Mouse (Mus musculus): ENCODE results near the gene Tmub1.
"Not testable (repeated sequence)": the region's sequence is repeated elsewhere in the genome, so short reads cannot be mapped to it uniquely, and the experiment has no call there.

The Tmub1 gene

DNA sequence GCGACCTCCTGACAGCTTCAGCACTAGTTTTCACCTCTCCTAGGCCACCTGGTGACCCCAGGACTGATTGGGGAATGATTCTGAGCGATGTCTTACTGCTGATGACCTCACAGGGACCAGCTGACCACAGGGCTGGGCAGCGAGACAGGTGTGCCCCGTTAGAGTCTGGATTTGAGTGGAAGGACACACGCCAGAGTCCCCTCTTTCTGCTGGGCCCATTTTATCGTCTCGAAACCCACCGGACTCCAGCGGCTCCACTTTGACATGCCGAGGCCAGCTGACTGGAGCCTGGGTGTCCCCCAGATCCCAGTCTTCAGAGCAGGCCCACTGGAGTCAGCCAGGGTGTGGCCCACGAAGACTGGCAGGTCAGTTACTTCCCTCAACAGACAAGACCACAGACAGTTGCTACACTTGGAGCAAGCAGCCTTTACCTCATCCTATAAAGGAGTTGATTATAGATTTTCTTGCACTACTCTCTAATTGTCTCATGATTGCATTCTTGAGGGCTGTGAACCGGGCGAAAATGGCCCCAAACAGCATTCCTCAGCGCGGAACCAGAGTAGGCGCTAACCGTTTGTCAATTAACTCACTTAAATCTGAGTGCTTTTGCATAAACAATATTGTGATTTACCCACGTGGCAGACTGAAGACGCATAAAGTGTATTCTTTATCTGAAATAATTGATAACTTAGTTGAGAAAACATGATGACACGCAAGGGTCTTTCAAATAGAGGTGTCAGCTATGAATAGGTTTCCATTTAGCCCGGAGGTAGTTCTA, 23.5 kb downstream of the Tmub1 start:
- peak in 1 of 2 experiments; percentile 29 for DNase-seq (ENCODE audit: low spot score in 2 of 2)

DNA sequence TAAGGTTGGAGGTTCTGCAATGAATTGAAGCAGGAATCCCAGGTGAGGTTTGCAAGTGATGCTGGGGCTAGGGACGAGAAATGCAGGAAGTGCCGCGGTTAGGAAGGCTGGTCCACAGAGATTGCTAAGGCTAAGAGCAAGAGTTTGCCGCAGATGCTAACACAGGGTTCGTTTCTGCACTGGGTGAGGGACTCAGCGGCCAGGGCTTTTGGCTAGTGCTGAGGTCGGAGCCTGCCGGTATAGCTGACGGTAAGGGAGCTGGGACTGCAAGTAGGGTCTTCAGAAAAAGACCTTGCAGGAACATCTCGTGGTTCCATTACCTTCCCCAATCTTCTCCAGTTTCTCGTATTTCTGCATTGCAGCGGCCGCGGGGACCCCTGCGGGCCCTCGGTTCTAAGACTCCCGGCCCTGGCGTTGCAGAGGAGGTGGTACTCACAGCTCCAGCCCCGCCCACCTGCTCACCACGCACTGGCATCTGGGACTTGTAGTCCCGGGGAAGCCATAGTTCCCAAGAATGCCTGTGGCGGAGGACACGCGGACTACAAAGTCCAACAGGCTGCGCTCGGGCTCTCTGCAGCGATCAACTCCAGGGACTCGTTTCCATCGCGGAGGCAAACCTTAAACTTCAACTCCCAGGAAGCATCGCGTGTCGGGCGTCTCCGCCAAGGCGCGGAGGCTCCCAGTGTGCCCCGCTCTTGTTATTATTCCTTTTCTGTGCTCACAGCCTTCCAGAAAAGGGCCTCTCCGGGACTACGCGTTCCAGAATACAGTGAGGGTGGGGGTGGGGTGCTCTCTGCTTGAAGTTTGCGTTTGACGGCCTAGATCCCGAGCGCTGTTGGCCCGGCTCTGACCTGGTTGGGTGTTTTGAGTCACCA, 24.3 kb downstream of the Tmub1 start, which contains the start of the genes Cdk5 and Slc4a2:
Gene Cdk5, minus strand, starts transcription at position 402 of the 875 bp plus-strand sequence.
Gene Slc4a2, plus strand, starts transcription at position 709 of the 875 bp plus-strand sequence.
- DNase-seq (ENCODE audit: low spot score in 2 of 2), result peak; percentile 93 to 96

DNA sequence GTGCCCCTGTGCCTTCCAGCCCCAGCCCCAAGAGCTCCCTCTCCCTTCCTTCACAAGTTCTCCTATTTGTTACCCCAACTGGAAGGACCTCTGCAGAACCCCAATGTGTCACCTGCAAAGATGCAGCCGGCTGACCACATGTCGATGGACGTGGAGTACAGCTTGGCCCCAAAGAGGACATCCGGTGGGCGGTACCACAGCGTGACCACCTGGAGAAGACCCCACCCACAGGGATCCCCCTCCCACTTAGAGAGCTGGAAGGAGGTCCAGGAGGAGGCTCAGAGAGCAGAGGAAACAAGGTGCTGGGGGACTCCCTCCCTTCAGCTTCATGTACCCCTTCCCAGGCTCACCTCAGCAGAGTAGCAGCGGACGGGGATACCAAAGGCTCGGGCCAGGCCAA, 27.3 kb downstream of the Tmub1 start:
- no peak for DNase-seq (ENCODE audit: low spot score in 2 of 2)

DNA sequence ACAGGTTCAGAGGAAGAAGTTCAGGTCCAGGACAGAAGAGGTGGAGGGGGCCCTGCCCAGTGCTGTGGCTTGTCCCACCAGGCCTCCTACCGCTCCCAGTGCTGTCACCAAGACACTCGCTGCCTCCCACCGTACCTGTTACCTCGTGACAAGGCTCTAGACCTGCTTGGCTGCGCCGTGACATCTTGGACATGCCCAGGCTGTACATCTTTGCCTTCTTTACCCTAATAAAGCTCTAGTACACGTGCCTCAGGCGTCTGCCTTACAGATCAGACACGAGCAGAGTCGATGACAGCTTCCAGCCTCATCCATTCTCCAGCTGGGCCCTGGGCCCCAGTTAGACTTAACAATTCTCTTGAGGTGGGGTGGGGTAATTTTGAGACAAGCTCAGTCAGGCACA, 30.1 kb downstream of the Tmub1 start:
- no peak for DNase-seq (ENCODE audit: low spot score in 2 of 2)

DNA sequence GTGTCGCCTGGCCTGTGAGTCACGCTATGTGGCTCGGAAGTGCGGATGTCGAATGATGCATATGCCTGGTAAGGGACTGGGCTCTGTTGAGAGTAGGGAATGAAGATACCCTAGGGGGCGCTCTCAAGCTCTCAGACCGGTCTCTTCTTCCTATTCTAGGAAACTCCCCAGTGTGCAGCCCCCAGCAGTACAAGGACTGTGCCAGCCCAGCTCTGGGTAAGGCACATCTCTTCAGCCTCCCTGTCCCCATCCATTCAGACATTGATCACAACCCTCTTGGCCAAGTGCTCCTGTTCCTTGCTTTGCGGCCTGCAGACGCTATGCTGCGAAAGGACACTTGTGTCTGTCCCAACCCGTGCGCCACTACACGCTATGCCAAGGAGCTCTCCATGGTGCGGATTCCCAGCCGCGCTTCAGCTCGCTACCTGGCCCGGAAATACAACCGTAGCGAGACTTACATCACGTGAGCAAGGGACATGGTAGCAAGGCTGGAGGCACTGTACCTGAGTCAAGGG, 31.4 kb downstream of the Tmub1 start:
- peak in 1 of 2 experiments; percentile 46 for DNase-seq (ENCODE audit: low spot score in 2 of 2)

DNA sequence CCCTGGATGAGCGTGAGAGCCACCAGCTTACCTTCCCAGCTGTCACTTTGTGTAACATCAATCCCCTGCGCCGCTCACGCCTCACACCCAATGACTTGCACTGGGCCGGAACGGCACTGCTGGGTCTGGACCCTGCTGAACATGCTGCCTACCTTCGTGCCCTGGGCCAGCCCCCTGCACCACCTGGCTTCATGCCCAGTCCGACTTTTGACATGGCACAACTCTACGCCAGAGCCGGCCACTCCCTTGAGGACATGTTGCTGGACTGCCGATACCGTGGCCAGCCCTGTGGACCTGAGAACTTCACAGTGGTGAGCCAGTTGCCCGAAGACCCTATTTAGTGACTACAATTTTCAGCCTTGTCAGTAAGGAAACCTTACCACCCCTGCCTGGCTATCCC, 33.7 kb downstream of the Tmub1 start:
- DNase-seq (ENCODE audit: low spot score in 2 of 2), result no peak

DNA sequence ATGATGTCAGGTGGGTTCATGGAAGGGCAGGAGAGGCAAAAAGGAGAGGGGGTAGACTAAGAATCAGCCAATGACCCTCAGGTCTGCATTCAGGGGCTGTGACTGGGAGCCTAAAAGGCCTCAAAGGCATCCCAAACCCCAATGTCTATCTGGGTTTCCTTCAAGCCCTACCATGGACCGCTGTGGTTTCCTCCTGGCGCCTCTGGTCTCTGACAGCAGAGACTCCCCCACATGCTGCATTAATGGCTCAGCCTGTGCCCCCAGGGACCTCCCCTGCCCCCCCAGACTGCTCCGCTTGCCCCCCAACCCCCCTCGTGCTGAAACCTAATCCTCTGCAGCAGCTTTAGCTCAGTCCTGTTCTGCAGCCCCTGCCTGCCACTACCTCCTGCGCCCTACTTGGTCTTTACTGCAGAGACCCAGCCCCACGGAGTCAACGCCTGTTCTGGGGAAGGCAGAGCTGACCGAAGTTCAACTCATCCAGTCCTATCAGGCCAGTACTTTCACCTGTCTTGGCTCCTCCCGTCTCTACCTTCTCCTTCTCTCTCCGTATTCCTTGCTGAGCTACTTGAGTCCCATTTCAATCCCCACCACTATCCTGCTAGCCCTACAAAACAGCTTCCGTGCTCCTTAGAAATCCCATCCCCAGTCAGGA, 34.5 kb downstream of the Tmub1 start, which contains the start of gene Asic3:
Gene Asic3, plus strand, starts transcription at position 351 of the 652 bp plus-strand sequence.
- DNase-seq (ENCODE audit: low spot score in 2 of 2), result no peak

DNA sequence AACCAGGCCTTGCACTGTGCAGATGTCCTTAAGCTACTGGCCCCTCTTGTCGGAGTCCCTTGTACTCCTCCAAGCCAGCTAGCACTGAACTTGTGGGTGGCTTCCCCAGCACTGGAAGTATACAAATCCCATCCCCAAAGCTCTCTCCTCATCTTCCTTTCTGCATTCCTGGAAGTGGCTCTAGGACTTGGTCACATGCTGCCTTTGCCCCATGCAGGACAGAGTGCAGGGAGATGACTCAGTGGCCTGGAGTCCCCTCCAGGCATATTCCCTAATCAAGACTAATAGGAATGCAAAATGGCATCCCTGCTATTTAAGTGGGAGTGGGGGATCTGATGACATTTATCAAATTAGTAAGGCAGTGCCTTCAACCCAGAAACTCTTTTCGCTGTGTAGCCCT, 35.6 kb downstream of the Tmub1 start:
- no peak for DNase-seq (ENCODE audit: low spot score in 2 of 2)

DNA sequence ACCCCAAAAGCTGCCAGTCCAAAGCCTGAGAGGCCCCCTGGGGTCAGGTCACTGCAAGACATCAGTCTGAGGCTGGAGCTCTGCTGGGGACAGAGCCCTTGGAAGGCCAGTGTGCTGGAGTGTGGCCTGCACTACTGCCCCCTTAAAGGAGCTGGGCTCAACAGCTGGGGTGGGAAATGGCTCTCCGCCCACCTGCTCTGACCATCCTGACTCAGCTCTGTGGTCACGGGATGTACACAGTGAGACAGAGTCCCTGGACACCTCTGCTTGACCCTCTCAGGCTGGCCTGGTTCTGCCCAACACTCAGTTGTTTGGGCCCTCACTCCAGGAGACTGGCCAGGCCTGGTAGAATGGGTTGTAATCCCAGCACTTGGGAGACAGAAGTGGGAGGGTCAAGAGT, 38.2 kb downstream of the Tmub1 start:
- DNase-seq (ENCODE audit: low spot score in 2 of 2), result no peak

DNA sequence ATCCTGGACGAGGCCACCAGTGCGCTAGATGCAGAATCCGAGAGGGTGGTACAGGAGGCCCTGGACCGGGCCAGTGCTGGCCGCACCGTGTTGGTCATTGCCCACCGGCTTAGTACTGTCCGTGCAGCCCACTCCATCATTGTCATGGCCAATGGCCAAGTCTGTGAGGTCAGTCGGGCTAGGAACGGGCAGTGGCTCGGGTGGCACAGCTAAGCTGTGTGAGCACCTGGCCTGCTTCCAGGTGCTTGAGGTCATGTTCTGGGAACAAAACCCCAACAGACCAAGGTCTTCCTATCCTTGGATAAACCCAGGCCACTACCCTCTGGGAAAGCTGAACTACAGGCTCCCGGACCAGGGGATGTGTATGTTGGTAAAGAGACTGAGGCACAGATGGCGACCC, 39.0 kb downstream of the Tmub1 start:
- no peak for DNase-seq (ENCODE audit: low spot score in 2 of 2)

DNA sequence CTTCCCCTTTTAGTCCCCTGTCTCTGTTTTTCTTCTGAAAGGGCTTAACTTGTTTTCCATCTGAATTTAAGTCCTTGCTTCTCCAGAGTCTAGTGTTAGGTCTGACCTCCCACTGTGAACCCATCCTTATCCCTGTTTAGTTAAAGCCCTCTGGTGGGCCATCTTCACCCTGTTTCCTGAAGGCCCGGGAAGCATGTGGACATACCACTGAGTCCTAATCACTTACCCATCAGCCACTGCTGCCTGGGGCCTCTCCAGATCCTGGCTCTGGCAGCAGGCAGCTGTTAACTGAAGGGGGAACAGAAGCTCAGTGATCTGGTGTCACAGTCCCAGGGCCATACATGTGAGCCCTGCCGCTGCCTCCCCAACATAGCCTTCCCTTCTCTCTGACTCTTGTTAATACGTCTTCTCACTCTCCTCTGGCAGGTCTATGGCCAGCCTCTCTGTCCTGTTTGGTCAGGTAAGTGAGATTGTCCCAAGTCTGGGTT, 42.2 kb downstream of the Tmub1 start:
- DNase-seq (ENCODE audit: low spot score in 2 of 2), result no peak

DNA sequence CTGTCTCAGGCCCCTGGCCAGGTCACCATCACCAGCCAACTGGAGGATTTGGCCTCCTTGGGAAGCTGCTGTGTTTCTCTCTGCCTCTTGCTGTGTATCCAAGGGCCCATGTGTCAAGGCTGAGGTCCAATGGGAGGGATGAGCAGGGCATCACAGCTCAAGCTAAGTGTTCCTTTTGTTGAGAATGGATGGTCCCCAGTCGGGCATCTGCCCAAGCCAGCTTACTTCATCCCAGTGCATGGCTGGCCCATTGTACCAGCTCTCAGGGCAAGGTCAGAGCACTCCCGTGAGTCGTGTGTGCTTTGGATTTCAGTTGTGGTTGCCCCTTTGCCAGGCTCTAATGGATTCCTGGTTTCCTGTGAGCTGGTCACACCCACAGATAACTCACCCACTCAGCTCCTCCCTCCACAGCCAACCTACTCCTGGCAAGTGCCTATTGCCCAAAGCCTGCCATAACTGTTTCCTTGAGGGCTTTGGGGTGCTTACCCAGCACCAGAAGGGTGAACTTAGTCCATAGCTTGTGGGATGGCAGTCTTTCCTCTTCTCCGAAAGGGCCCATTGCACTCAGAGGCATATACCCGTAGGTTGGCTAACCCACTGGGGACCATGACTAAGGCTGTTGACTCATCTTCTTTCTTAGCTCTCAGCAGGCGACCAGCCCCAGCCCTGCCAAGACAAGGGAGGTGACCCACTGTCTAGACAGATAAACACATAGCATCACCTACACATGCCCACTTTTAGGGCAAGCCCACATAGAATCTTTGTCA, 42.9 kb downstream of the Tmub1 start:
- DNase-seq (ENCODE audit: low spot score in 2 of 2), result no peak

DNA sequence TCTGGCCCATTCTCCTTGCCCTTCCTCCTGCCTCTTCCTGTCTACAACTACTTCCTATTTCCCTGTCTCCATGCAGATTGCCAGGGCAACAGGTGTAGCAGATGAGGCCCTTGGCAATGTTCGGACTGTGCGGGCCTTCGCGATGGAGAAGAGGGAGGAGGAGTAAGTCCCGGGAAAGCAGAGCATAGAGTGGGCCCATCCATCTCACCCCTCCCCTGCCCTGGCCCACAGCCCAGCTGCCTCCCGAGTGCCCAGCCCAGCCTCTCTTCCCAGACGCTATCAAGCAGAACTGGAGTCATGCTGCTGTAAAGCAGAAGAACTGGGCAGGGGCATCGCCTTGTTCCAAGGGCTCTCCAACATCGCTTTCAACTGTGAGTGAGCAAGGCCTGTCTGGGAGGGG, 45.7 kb downstream of the Tmub1 start:
- no peak for DNase-seq (ENCODE audit: low spot score in 2 of 2)

DNA sequence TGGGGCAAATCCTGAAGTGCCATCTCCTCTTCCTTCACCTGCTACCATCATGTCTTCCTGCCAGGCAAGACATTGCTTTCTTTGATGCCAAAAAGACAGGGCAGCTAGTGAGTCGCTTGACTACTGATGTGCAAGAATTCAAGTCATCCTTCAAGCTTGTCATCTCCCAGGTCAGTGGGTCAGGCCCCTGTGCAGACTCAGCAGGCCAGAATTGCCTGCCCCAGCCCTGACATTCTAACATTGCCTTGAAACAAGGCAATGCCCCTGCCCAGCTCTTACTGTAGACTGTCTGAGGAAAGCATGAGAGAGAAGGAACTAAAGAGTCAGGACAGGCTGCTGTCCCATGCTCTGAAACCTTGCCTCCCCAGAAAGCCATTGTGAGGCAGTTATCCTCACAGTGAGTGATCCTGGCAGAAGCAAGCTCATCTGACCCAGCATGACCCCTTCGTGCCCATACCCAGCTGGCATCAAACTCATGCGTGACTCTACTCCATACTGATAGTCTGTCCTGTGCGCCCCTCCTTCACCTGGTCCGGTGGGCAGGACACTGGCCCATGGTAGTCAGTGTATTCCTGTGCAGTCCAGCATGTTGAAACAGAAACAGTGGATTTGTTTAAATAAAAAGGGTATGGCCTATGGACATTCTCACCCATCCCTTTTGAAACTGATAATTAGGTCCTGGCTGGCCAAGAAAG, 46.6 kb downstream of the Tmub1 start:
- no peak for DNase-seq (ENCODE audit: low spot score in 2 of 2)

DNA sequence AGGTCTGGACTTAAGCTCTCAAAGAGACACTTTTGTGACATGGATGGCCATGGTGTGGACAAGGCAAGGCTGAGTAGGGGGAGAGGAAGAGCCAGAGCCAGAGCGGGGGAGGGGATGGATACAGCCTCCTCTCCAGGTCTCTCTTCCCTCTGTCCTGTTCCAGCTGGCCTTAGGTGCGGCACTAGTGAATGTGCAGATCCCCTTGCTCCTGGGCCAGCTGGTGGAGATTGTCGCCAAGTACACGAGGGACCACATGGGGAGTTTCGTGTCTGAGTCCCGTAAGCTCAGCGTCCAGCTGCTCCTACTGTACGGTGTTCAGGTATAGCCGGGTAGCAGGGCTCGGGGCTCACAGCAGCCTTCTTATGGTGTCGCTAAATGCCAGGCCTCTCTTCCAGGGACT, 47.3 kb downstream of the Tmub1 start:
- no peak for DNase-seq (ENCODE audit: low spot score in 2 of 2)

DNA sequence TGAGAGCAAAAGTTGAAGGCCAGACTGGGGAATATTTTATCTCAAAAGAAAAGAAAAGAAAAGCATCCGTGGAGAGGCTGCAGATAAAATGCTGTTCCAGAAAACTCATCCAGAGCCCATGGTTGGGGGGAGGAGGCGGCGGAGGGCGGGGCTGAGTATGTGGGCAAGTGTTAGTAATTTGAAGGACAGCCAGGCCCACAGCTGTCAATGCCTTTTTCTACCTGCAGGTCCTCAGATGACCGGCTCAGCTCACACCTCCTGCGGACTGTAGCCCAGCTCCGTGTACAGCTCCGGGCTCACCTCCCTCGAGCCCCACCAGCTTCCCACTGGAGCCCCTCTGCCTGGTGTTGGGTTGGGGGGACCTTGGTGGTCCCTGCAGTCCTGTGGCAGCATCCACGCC, 48.0 kb downstream of the Tmub1 start:
- no peak for DNase-seq (ENCODE audit: low spot score in 2 of 2)

DNA sequence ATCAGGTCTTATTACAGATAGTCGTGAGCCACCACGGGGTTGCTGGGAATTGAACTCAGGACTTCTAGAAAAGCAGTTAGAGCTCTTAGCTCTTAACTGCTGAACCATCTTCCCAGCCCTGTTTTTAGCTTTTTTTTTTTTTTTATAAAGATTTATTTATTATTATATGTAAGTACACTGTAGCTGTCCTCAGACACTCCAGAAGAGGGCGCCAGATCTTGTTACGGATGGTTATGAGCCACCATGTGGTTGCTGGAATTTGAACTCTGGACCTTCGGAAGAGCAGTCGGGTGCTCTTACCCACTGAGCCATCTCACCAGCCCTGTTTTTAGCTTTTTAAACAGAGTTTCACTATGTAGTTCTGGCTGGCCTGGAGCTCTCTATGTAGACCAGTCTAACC, 51.4 kb downstream of the Tmub1 start:
- not testable (repeated sequence) for DNase-seq (ENCODE audit: low spot score in 2 of 2)

Data from spleen, postnatal 14 days (tissue).